12 mouse cellular contexts compared by ENCODE assay signal in genomic region chr3:88456313-88456712, GRCm38 (mm10). TPM values are rescaled to one million over a fixed set of nuclear protein-coding genes. Genes with fewer than 3 reads are reported as not detected.
DNase-seq lines count a peak whose midpoint lies in the region; ATAC-seq lines count a peak whose summit lies in the region.
"Had no signal": no experiment of that assay in that cellular context is flagged by ENCODE, and none has a peak within 500 bp of the region (broad histone marks: within the 10 kb centered on the region; RNA-seq: fewer than 3 reads in every experiment).

No protein-coding gene starts in this region.

- no peaks in the 10 kb centered on the region for H3K9me3 ChIP-seq in liver, embryonic 11.5 days (ENCODE audit: control insufficient read depth, low read length)
- no peaks in the 10 kb centered on the region for H3K9me3 ChIP-seq in stomach, embryonic 15.5 days
- H3K9me3 ChIP-seq in forebrain, embryonic 12.5 days, result no peaks in the 10 kb centered on the region
- H3K9me3 ChIP-seq: lung, embryonic 15.5 days had no signal

- no peak overlapping the region for H3K9ac ChIP-seq in liver, embryonic 11.5 days (ENCODE audit: low read depth, low read length)
- no peak overlapping the region for H3K9ac ChIP-seq in stomach, embryonic 15.5 days
- H3K9ac ChIP-seq in forebrain, embryonic 12.5 days, result no peak overlapping the region
- H3K9ac ChIP-seq: lung, embryonic 15.5 days had no signal

- H3K4me1 ChIP-seq in liver, embryonic 11.5 days (replicated peaks; ENCODE audit: control insufficient read depth, insufficient read depth, low read length), result peaks cover 14% of the 10 kb centered on the region
- peaks cover 18% of the 10 kb centered on the region; the same call in 1 of the 2 replicates for H3K4me1 ChIP-seq in stomach, embryonic 15.5 days
- H3K4me1 ChIP-seq in forebrain, embryonic 12.5 days, result peaks cover 34% of the 10 kb centered on the region

- 77% methylated on average over 8 of the region's 8 CpGs for WGBS in liver, embryonic 11.5 days
- 71% methylated on average over 8 of the region's 8 CpGs for WGBS in stomach, embryonic 15.5 days
- WGBS in forebrain, embryonic 12.5 days, result 96% methylated on average over 8 of the region's 8 CpGs

- DNase-seq in lung, postnatal 36 days, result peak; percentile 71
- DNase-seq in lung, postnatal 4 days, result no peak
- DNase-seq in kidney, adult 9 months, result peak; percentile 97
- no peak for DNase-seq in liver, embryonic 11.5 days (ENCODE audit: low spot score)
- DNase-seq in left cerebral cortex, postnatal 14 days (ENCODE audit: low spot score in 2 of 2), result no peak
- no peak for DNase-seq in adrenal gland, postnatal 36 days
- DNase-seq: cerebellum, postnatal 36 days; thymus, postnatal 4 days had no signal

- H3K27me3 ChIP-seq in liver, embryonic 11.5 days (replicated peaks; ENCODE audit: control insufficient read depth, insufficient read depth, low read length), result peaks cover 38% of the 10 kb centered on the region
- H3K27me3 ChIP-seq in stomach, embryonic 15.5 days (replicated peaks), result no peaks in the 10 kb centered on the region
- peaks cover 17% of the 10 kb centered on the region; the same call in 1 of the 2 replicates for H3K27me3 ChIP-seq in forebrain, embryonic 12.5 days

- peak overlapping the region; percentile 46; the same call in 1 of the 2 replicates for H3K27ac ChIP-seq in liver, embryonic 11.5 days (ENCODE audit: low read depth, low read length)
- H3K27ac ChIP-seq in stomach, embryonic 15.5 days, result peak overlapping the region; percentile 89; the same call in 1 of the 2 replicates
- no peak overlapping the region for H3K27ac ChIP-seq in forebrain, embryonic 12.5 days
- H3K27ac ChIP-seq: left cerebral cortex, adult 2 months had no signal

- H3K36me3 ChIP-seq in liver, embryonic 11.5 days (ENCODE audit: control insufficient read depth, insufficient read depth, low read length), result no peaks in the 10 kb centered on the region
- H3K36me3 ChIP-seq in stomach, embryonic 15.5 days, result no peaks in the 10 kb centered on the region
- 0 out of 2 replicates have a peak, but pooled peaks cover 6% of the 10 kb centered on the region for H3K36me3 ChIP-seq in forebrain, embryonic 12.5 days (replicated peaks)
- H3K36me3 ChIP-seq: lung, embryonic 15.5 days had no signal

- peak; percentile 64 for ATAC-seq in liver, embryonic 11.5 days (replicated peaks; ENCODE audit: low FRiP score)
- 0 out of 2 replicates have a peak, but pooled peaks have one; percentile 12 for ATAC-seq in stomach, embryonic 15.5 days (ENCODE audit: insufficient read depth, low FRiP score, low read depth)
- ATAC-seq in forebrain, embryonic 12.5 days (ENCODE audit: low FRiP score), result no peak

- intact Hi-C loops in left cerebral cortex, postnatal 14 days (cut with DNase I), result no loop called here

- no peak overlapping the region for H3K4me3 ChIP-seq in liver, embryonic 11.5 days (ENCODE audit: low read depth, low read length)
- no peak overlapping the region for H3K4me3 ChIP-seq in stomach, embryonic 15.5 days (replicated peaks)
- H3K4me3 ChIP-seq in forebrain, embryonic 12.5 days (replicated peaks), result no peak overlapping the region
- H3K4me3 ChIP-seq: lung, embryonic 15.5 days had no signal

- peak overlapping the region; percentile 47; the same call in 1 of the 2 replicates for H3K4me2 ChIP-seq in liver, embryonic 11.5 days
- peak overlapping the region; percentile 39; the same call in 1 of the 2 replicates for H3K4me2 ChIP-seq in stomach, embryonic 15.5 days
- no peak overlapping the region for H3K4me2 ChIP-seq in forebrain, embryonic 12.5 days
- H3K4me2 ChIP-seq: lung, embryonic 15.5 days had no signal

RNA-seq across cellular contexts. Expression of gene Sema4a, which starts 4.7 kb away (rescaled TPM):
- 14.3 and 19.0 TPM in 2 replicates for polyA plus RNA-seq in liver, embryonic 11.5 days (2014; fragmentation: Nextera tagmentation; extraction: Ambion mirVana)
- polyA plus RNA-seq in stomach, embryonic 15.5 days (2015; fragmentation: Nextera tagmentation; extraction: Ambion mirVana), result 22.3 and 25.1 TPM in 2 replicates
- 10 to 100 TPM; 51.3 to 57.7 TPM for total RNA-seq in left cerebral cortex, postnatal 14 days (2021)
- 15.3 and 16.0 TPM in 2 replicates for polyA plus RNA-seq in forebrain, embryonic 12.5 days (2016; fragmentation: Nextera tagmentation; extraction: Ambion mirVana)
- total RNA-seq in adrenal gland, postnatal 36 days (2021), result 10 to 100 TPM in 1 of 2 experiments, 1 to 10 TPM in 1; 8.9 to 12.6 TPM

RNA-seq across cellular contexts. Expression of gene Slc25a44, which starts 31.4 kb away (rescaled TPM):
- polyA plus RNA-seq in liver, embryonic 11.5 days (2014; fragmentation: Nextera tagmentation; extraction: Ambion mirVana), result 20.6 and 20.7 TPM in 2 replicates
- 15.7 and 16.0 TPM in 2 replicates for polyA plus RNA-seq in stomach, embryonic 15.5 days (2015; fragmentation: Nextera tagmentation; extraction: Ambion mirVana)
- total RNA-seq in left cerebral cortex, postnatal 14 days (2021), result 10 to 100 TPM; 69.6 to 71.3 TPM
- 22.7 and 24.9 TPM in 2 replicates for polyA plus RNA-seq in forebrain, embryonic 12.5 days (2016; fragmentation: Nextera tagmentation; extraction: Ambion mirVana)
- total RNA-seq in adrenal gland, postnatal 36 days (2021), result 10 to 100 TPM; 47.2 to 48.1 TPM

RNA-seq across cellular contexts. Expression of gene Pmf1, which starts 46.2 kb away (rescaled TPM):
- 153 and 165 TPM in 2 replicates for polyA plus RNA-seq in liver, embryonic 11.5 days (2014; fragmentation: Nextera tagmentation; extraction: Ambion mirVana)
- 115 and 118 TPM in 2 replicates for polyA plus RNA-seq in stomach, embryonic 15.5 days (2015; fragmentation: Nextera tagmentation; extraction: Ambion mirVana)
- total RNA-seq in left cerebral cortex, postnatal 14 days (2021), result 1 to 10 TPM; 5.7 to 7.8 TPM
- 119 and 120 TPM in 2 replicates for polyA plus RNA-seq in forebrain, embryonic 12.5 days (2016; fragmentation: Nextera tagmentation; extraction: Ambion mirVana)
- total RNA-seq in adrenal gland, postnatal 36 days (2021), result 10 to 100 TPM; 29.4 to 43.1 TPM

RNA-seq across cellular contexts. Expression of gene Lmna, which starts 53.4 kb away (rescaled TPM):
- polyA plus RNA-seq in liver, embryonic 11.5 days (2014; fragmentation: Nextera tagmentation; extraction: Ambion mirVana), result 155 and 157 TPM in 2 replicates
- 179 and 214 TPM in 2 replicates for polyA plus RNA-seq in stomach, embryonic 15.5 days (2015; fragmentation: Nextera tagmentation; extraction: Ambion mirVana)
- 10 to 100 TPM; 50.0 to 54.2 TPM for total RNA-seq in left cerebral cortex, postnatal 14 days (2021)
- polyA plus RNA-seq in forebrain, embryonic 12.5 days (2016; fragmentation: Nextera tagmentation; extraction: Ambion mirVana), result 23.2 and 25.8 TPM in 2 replicates
- total RNA-seq in adrenal gland, postnatal 36 days (2021), result 100 to 1,000 TPM; 109 to 141 TPM

Comparison
In these comparisons a context has a peak if more than half of its experiments do, and no peak if none do; other contexts are left out.
1. DNase-seq: peak in lung, postnatal 36 days (single experiment) and kidney, adult 9 months (single experiment); none in lung, postnatal 4 days (0 of 2), liver, embryonic 11.5 days (single experiment), left cerebral cortex, postnatal 14 days (0 of 2) and adrenal gland, postnatal 36 days (0 of 2).